In genomic region chr6:41253314-41253713, GRCm38 (mm10) we compare ENCODE assay signal across 20 mouse cellular contexts. TPM values are rescaled to one million over a fixed set of nuclear protein-coding genes. Genes with fewer than 3 reads are reported as not detected.
DNase-seq lines count a peak whose midpoint lies in the region; ATAC-seq and TF ChIP-seq lines count a peak whose summit lies in the region.
"Not testable (repeated sequence)": the region's sequence is repeated elsewhere in the genome, so short reads cannot be mapped to it uniquely, and the experiment has no call there.
"Had no signal": no experiment of that assay in that cellular context is flagged by ENCODE, and none has a peak within 500 bp of the region (broad histone marks: within the 10 kb centered on the region; RNA-seq: fewer than 3 reads in every experiment).

No protein-coding gene starts in this region.

- in situ Hi-C loops in CH12.LX (cut with MboI; ENCODE audit: low pct_ligation_motif_present, low pct_unique_long_range_greater_than_20kb, low sequenced_read_pairs): loop anchor here (25.0 kb wide), 1 partner anchor 259 kb away; the partner anchor contains the start of gene Prss2

- H3K4me2 ChIP-seq in CH12.LX (ENCODE audit: insufficient read depth, low read depth, poor library complexity, severe bottlenecking): not testable (repeated sequence)

- ATAC-seq in common myeloid progenitor, adult 5-6 weeks (replicated peaks; ENCODE audit: low read depth, poor library complexity, severe bottlenecking): peak; percentile 78
- peak; percentile 99 for ATAC-seq in granulocyte monocyte progenitor cell, adult 5-6 weeks (replicated peaks; ENCODE audit: poor library complexity, severe bottlenecking)
- ATAC-seq in megakaryocyte, adult 5-6 weeks (ENCODE audit: poor library complexity, severe bottlenecking): peak; percentile 62
- ATAC-seq in megakaryocyte progenitor cell, adult 5-6 weeks (replicated peaks; ENCODE audit: poor library complexity): peak; percentile 93

- not testable (repeated sequence) for H3K4me1 ChIP-seq in CH12.LX (ENCODE audit: control insufficient read depth in 1 of 2, insufficient read depth in 2 of 2)

- TF ChIP-seq RAD21 in CH12.LX (IDR thresholded peaks at IDR 0.05; ENCODE audit: low read depth, low read length): not testable (repeated sequence)

- not testable (repeated sequence) for H3K9me3 ChIP-seq in CH12.LX (replicated peaks; ENCODE audit: low read length)

- not testable (repeated sequence) for TF ChIP-seq EP300 in CH12.LX (IDR thresholded peaks at IDR 0.05; ENCODE audit: low read length)

- dilution Hi-C loops in CH12.LX (cut with MboI; ENCODE audit: extremely low pct_ligation_motif_present, extremely low pct_unique_long_range_greater_than_20kb, low sequenced_read_pairs): not testable (repeated sequence)

- not testable (repeated sequence) for H3K9ac ChIP-seq in CH12.LX (ENCODE audit: insufficient read depth, low read depth)

- not testable (repeated sequence) for H3K79me2 ChIP-seq in CH12.LX (replicated peaks; ENCODE audit: control insufficient read depth, extremely low read depth, insufficient read depth, poor library complexity, severe bottlenecking)

- H3K36me3 ChIP-seq in CH12.LX (replicated peaks in 1 of 2; ENCODE audit: control insufficient read depth in 1 of 2, insufficient read depth in 1 of 2, low read length in 1 of 2): not testable (repeated sequence)

- not testable (repeated sequence) for TF ChIP-seq POLR2A in CH12.LX (IDR thresholded peaks at IDR 0.05; ENCODE audit: low read depth, low read length)

- not testable (repeated sequence) for TF ChIP-seq CTCF in CH12.LX (conservative IDR thresholded peaks at IDR 0.05 in 1 of 2, IDR thresholded peaks at IDR 0.05 in 1 of 2; ENCODE audit: low read depth in 2 of 2, low read length in 2 of 2)

- H3K27me3 ChIP-seq in CH12.LX (replicated peaks): not testable (repeated sequence)

- H3K27ac ChIP-seq in CH12.LX (ENCODE audit: insufficient read depth, low read depth): not testable (repeated sequence)

- peak; percentile 33 for DNase-seq in CH12.LX (ENCODE audit: extremely low read depth)

- not testable (repeated sequence) for H3K4me3 ChIP-seq in CH12.LX (replicated peaks in 1 of 3; ENCODE audit: low read depth in 2 of 3, low read length in 2 of 3, poor library complexity in 1 of 3)

RNA-seq across cellular contexts. Expression of gene Try4, which starts 48.8 kb away (rescaled TPM):
- total RNA-seq in CH12.LX (2012; rRNA removed) (not detected in 2 replicates), CH12.LX (2014; rRNA removed) (not detected in 2 replicates)
- polyA plus RNA-seq in CH12.LX (2012; ENCODE audit: insufficient read length, low read depth): not detected in 2 replicates
- total RNA-seq in common myeloid progenitor, adult 5-6 weeks (2017): not detected in 2 replicates
- not detected in 2 replicates for total RNA-seq in granulocyte monocyte progenitor cell, adult 5-6 weeks (2014; fragmentation: Nextera tagmentation)
- total RNA-seq in granulocyte monocyte progenitor cell, adult 5-6 weeks (2017): not detected in 2 replicates
- total RNA-seq in megakaryocyte, adult 5-6 weeks (2015): not detected in 2 replicates
- total RNA-seq in megakaryocyte, adult 5-6 weeks (2017): not detected in 2 replicates
- not detected in 2 replicates for total RNA-seq in megakaryocyte progenitor cell, adult 5-6 weeks (2015)
- not detected in 2 replicates for total RNA-seq in megakaryocyte progenitor cell, adult 5-6 weeks (2017)
- total RNA-seq: adrenal gland, adult 18-20 months; adrenal gland, adult 2 months; adrenal gland, adult 8-10 months; adrenal gland, postnatal 10 days; adrenal gland, postnatal 14 days; adrenal gland, postnatal 36 days; ES-E14; G1E; MEL had no signal
- polyA plus RNA-seq: activated CD4-positive, CD25-positive, alpha-beta regulatory T cell, adult 4 months; adrenal gland, adult 2 months; brain, embryonic 14.5 days; C2C12; CD4-positive, CD25-positive, alpha-beta regulatory T cell, adult 4 months; cerebellum, adult 2 months; G1E; Patski had no signal
